Mouse (Mus musculus): ENCODE measurements around the gene Usp53. TPM values are rescaled to one million over a fixed set of nuclear protein-coding genes. Genes with fewer than 3 reads are reported as not detected.

The Usp53 gene
- polyA plus RNA-seq, 1 experiment from 2014 or later: 10.9 TPM

Other genes starting within 250 kb of the Usp53 start
- not detected in 2 replicates for gene Fabp2, start 89.4 kb downstream of the Usp53 start, polyA plus RNA-seq (2014; fragmentation: Nextera tagmentation; extraction: Ambion mirVana)
- not detected in 2 replicates for gene Gm10959, start 65.2 kb downstream of the Usp53 start, polyA plus RNA-seq (2014; fragmentation: Nextera tagmentation; extraction: Ambion mirVana)
- gene 1810037I17Rik, start 60.3 kb downstream of the Usp53 start, polyA plus RNA-seq (2014; fragmentation: Nextera tagmentation; extraction: Ambion mirVana): 90.8 and 90.9 TPM in 2 replicates
- 0.62 and 0.95 TPM in 2 replicates for gene Myoz2, start 50.5 kb upstream of the Usp53 start, polyA plus RNA-seq (2014; fragmentation: Nextera tagmentation; extraction: Ambion mirVana)

All from hindbrain, embryonic 11.5 days (tissue).